Mouse (Mus musculus): ENCODE results near the gene Slc28a2.

DNA sequence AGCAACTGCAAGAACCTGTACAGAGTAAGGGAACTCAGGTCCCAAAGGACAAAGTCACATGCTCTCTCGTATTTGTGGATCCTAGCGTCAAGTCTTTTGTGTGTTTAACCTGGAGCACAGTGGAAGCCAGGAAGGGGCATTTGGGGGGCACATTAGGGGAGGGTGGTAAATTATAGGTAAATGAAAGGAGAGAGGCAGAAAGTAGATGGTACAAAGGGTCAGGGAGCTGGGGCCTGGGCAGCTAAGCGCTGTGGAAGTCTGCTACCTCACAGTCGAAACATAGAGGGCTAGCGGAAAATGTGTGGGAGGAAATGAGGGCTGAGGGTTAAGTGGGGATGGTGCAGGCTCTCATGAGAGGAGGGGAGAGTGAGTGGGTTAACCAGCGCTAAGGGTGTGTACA lies 44.2 kb upstream of the Slc28a2 start:
- TF ChIP-seq CTCF (IDR thresholded peaks at IDR 0.05; ENCODE audit: borderline replicate concordance, insufficient read depth, low read depth, low read length), result no peak
- no peak for TF ChIP-seq POLR2A (IDR thresholded peaks at IDR 0.05; ENCODE audit: borderline replicate concordance, insufficient read depth, low read length)

Measured in cerebellum, adult 2 months (tissue).